Mouse (Mus musculus) left cerebral cortex, postnatal 14 days (tissue): ENCODE results near the gene Gm9837. TPM values are rescaled to one million over a fixed set of nuclear protein-coding genes. Genes with fewer than 3 reads are reported as not detected.
"Not testable (repeated sequence)": the region's sequence is repeated elsewhere in the genome, so short reads cannot be mapped to it uniquely, and the experiment has no call there.

Experiments
- DNase-seq, 2 experiments: peaks; one replicate each; pipeline ENCODE4 v3.0.0; 2021 to 2022; ENCODE audit warnings: low spot score in 2 of 2, mixed read lengths in 1 of 2
- intact Hi-C: fragments of 180-260 bp; cut with DNase I; formaldehyde crosslinking; loops from one replicate; pipeline ENCODE4 v1.15.1; 2025
- total RNA-seq, 2 experiments: library from RNA; stranded (reverse); gene quantifications; 2 replicates each; pipeline ENCODE4 v1.2.3; 2021

The Gm9837 gene
- total RNA-seq, 2 experiments from 2014 or later, result 0.51 TPM; not detected in 1

DNA sequence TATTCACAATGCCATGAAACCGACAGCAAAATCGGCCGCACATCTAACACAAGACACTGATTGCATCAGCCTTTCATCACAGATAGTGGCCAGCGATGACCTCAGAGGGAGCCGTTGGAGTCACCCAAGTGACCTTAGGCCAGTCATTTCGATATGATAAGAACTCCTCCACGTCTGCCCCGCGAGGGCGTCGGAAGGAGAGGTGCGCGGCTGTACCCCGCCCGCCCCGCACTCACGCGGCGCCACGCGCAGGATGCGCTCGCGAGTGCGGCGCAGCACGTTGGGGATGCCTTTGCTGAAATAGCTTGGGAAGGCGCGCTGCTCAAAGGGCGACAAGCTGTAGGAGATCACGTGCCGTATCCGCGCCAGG is 40.0 kb downstream of the Gm9837 start:
- intact Hi-C loops, result loop anchor here (5.0 kb wide), 1 partner anchor 37 kb away; no protein-coding TSS in a partner anchor
- DNase-seq, result no peak

DNA sequence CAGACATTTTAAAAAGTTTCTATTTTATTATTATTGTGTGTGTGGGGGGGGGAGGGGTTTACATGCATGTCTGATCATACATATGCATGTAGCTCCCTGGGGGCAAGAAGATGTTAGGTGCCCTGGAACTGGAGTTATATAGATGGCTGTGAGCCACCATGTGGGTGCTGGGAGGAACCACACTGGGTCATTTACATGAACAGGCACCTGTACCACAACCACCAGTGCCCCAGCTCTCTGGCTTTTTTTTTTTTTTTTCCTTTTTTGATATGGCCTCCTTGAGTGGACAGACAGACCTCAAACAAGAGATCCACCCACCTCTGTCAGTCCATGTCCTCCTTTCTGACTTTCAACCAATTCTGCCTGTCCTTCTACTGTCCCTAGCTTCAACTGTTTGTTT is 41.1 kb downstream of the Gm9837 start:
- intact Hi-C loops, result no loop called here
- no peak for DNase-seq

GRCm38 (mm10) chr11:53428716-53429057 is 41.6 kb downstream of the Gm9837 start:
- no peak for DNase-seq
- intact Hi-C loops, result no loop called here

GRCm38 (mm10) chr11:53427993-53428715 is 42.1 kb downstream of the Gm9837 start:
- DNase-seq, result no peak
- intact Hi-C loops, result no loop called here

DNA sequence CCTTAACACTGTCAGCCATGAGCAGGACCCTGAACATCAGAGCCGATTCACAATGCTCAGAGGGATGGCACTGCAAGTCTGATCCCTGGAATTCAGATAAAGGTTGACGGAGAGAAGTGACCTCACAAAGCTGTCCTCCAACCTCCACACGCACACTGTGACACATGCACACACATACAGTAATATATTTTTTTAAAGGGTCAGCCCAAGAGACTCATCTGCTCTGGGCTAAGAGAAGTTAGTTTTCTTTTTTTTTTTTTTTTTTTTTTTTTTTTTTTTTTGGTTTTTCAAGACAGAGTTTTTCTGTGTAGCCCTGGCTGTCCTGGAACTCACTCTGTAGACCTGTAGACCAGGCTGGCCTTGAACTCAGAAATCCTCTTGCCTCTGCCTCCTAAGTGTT is 43.4 kb downstream of the Gm9837 start:
- DNase-seq, intact Hi-C loops: not testable (repeated sequence)

GRCm38 (mm10) chr11:53425711-53426255 is 44.5 kb downstream of the Gm9837 start:
- intact Hi-C loops, result no loop called here
- DNase-seq, result peak in 1 of 2 experiments; percentile 45

DNA sequence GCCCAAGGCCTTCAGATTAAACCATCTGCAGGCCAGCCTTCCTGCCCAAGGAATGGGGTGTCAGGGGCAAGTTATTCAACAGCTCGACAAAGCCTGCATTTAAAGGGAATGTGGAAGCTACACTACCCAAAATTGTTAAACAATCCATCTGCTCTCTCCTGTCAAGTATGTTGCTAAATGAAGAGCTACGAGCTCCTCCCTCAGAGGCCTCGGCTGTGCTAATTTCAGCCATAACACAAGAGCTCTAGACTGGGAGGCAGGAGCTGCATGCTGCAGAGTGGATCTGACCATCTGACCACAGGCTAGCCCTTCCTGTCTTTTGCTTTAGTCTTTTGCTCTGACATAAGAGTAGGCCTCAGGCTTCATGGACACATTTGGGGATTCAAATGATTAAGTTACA is 45.0 kb downstream of the Gm9837 start:
- intact Hi-C loops, result no loop called here
- DNase-seq, result peak; percentile 46 to 49

- intact Hi-C loops, result no loop called here
- DNase-seq, result peak in 1 of 2 experiments; percentile 33
Observed at GRCm38 (mm10) chr11:53424826-53425225, 45.5 kb downstream of the Gm9837 start.

GRCm38 (mm10) chr11:53423036-53423435 is 47.2 kb downstream of the Gm9837 start, which contains the start of gene Leap2:
Gene Leap2 (minus strand): TSS chr11:53423170.
- DNase-seq, result no peak
- intact Hi-C loops, result no loop called here

Other genes starting within 250 kb of the Gm9837 start
- 100 to 1,000 TPM; 186 to 187 TPM for gene Hspa4, start 170.0 kb downstream of the Gm9837 start, total RNA-seq
- 1 to 10 TPM; 8.6 to 9.4 TPM for gene Zcchc10, start 145.8 kb downstream of the Gm9837 start, total RNA-seq
- 100 to 1,000 TPM; 161 to 169 TPM for gene Aff4, start 119.6 kb downstream of the Gm9837 start, total RNA-seq
- gene Leap2, start 47.3 kb downstream of the Gm9837 start, total RNA-seq, result not detected
- gene Uqcrq, start 39.6 kb downstream of the Gm9837 start, total RNA-seq, result 100 to 1,000 TPM; 556 to 597 TPM
- 1 to 10 TPM in 1 of 2 experiments, under 1 TPM in 1; 0.55 to 1.1 TPM for gene Gdf9, start 39.5 kb downstream of the Gm9837 start, total RNA-seq
- gene Gm10447, start 13.4 kb downstream of the Gm9837 start, total RNA-seq, result not detected
- gene Shroom1, start 13.3 kb downstream of the Gm9837 start, total RNA-seq, result 1 to 10 TPM; 3.8 to 4.6 TPM
- 1 to 10 TPM; 2.2 to 3.6 TPM for gene Gm9945, start 9.7 kb upstream of the Gm9837 start, total RNA-seq
- 10 to 100 TPM; 71.5 to 74.7 TPM for gene Sowaha, start 9.8 kb upstream of the Gm9837 start, total RNA-seq
- gene Sept8, start 48.8 kb upstream of the Gm9837 start, total RNA-seq, result 100 to 1,000 TPM; 253 to 267 TPM
- 100 to 1,000 TPM; 137 to 147 TPM for gene Kif3a, start 96.9 kb upstream of the Gm9837 start, total RNA-seq
- not detected for gene Il4, start 148.2 kb upstream of the Gm9837 start, total RNA-seq
- not detected for gene Il13, start 164.2 kb upstream of the Gm9837 start, total RNA-seq
- gene Rad50, start 236.8 kb upstream of the Gm9837 start, total RNA-seq, result 1 to 10 TPM; 8.2 to 9.0 TPM